Mouse (Mus musculus) liver, embryonic 11.5 days (tissue): ENCODE measurements around the gene Khsrp. TPM values are rescaled to one million over a fixed set of nuclear protein-coding genes. Genes with fewer than 3 reads are reported as not detected.

Experiments
- ATAC-seq: fragments of 200-750 bp; cut with Nextera tagmentation; replicated peaks from 2 replicates; pipeline ENCODE4 v1.8.0; 2017; ENCODE audit warnings: moderate number of reproducible peaks, mild to moderate bottlenecking, moderate TSS enrichment, moderate library complexity; ENCODE audit not compliant: low FRiP score
- DNase-seq: peaks from one replicate; pipeline ENCODE4 v3.0.0-alpha.2; 2017; ENCODE audit warnings: low spot score
- H3K27ac ChIP-seq: fragments of 300-500 bp; sonication (generic); 2 replicates; pipeline ENCODE4 v1.5.1; 2014; ENCODE audit warnings: mild to moderate bottlenecking, low read depth, low read length, control low read depth
- H3K27me3 ChIP-seq: fragments of 300-500 bp; sonication (generic); replicated peaks from 2 replicates; pipeline ENCODE4 v1.6.1; 2014; ENCODE audit warnings: low read length, mixed read lengths; ENCODE audit not compliant: control insufficient read depth, insufficient read depth
- H3K36me3 ChIP-seq: fragments of 300-500 bp; sonication (generic); 2 replicates; pipeline ENCODE4 v1.6.1; 2014; ENCODE audit warnings: mild to moderate bottlenecking, low read length, moderate library complexity, mixed read lengths; ENCODE audit not compliant: control insufficient read depth, insufficient read depth
- H3K4me1 ChIP-seq: fragments of 300-500 bp; sonication (generic); replicated peaks from 2 replicates; pipeline ENCODE4 v1.6.1; 2014; ENCODE audit warnings: low read length, mixed read lengths; ENCODE audit not compliant: control insufficient read depth, insufficient read depth
- H3K4me2 ChIP-seq: fragments of 300-500 bp; sonication (generic); 2 replicates; pipeline ENCODE4 v1.6.1; 2014; ENCODE audit warnings: mild to moderate bottlenecking, control low read depth, moderate library complexity
- H3K4me3 ChIP-seq: fragments of 300-500 bp; sonication (generic); 2 replicates; pipeline ENCODE4 v1.5.1; 2014; ENCODE audit warnings: low read depth, low read length, control low read depth
- H3K9ac ChIP-seq: fragments of 300-500 bp; sonication (generic); 2 replicates; pipeline ENCODE4 v1.6.1; 2014; ENCODE audit warnings: low read depth, low read length, control low read depth
- H3K9me3 ChIP-seq: fragments of 300-500 bp; sonication (generic); 2 replicates; pipeline ENCODE4 v1.6.1; 2016; ENCODE audit warnings: low read length, inconsistent platforms, mixed read lengths; ENCODE audit not compliant: control insufficient read depth
- WGBS: fragments of 180-500 bp; shearing (Covaris S2); extraction: QIAGEN DNeasy Blood & Tissue Kit; methylation state at CpG from one replicate; pipeline ENCODE4 v1.1.7; 2014; 5-methylcytosine and 5-hydroxymethylcytosine counted together
- polyA plus RNA-seq: library from polyadenylated mRNA; unstranded; fragments of >200 nt; fragmentation: Nextera tagmentation; extraction: Ambion mirVana; gene quantifications from 2 replicates; pipeline ENCODE4 v1.2.1, GENCODE M21; 2014

Khsrp gene
- polyA plus RNA-seq, 1 experiment from 2014 or later, result 51.1 TPM

DNA sequence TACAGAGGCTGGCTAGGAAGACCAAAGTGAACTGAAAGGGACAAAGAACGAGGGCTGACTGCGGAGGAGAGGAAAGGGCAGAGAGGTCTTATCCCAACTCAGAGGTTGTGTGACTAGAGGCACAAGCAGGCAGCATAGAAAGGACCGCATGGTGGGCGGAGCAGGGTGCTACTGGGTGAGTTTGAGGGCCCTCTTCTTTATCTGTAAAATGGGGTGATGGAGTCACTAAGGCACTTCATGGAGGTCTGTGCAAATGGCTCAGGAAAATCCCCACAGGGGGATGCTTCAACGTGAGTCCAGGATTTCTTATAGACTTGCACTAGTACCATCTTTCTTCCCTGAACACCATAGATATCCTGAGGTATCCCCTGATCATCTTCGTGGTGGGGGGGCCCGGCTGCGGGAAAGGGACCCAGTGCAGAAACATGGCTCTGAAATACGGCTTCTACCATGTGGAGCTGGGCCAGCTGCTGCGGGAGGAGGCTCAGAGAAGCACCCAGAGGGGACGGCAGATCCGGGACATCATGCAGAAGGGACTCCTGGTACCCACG lies 19.0 kb downstream of the Khsrp start:
- DNase-seq (peak; percentile 44), ATAC-seq (peak; percentile 11; the same call in 1 of the 2 replicates)
- H3K4me1 ChIP-seq, result peaks cover 10% of the 10 kb centered on the region
- peaks cover 10% of the 10 kb centered on the region; the same call in 1 of the 2 replicates for H3K36me3 ChIP-seq
- H3K4me3 ChIP-seq, result peak overlapping the region; percentile 72
- H3K27me3 ChIP-seq, result no peaks in the 10 kb centered on the region
- WGBS, result 73% methylated on average over 13 of the region's 13 CpGs
- peak overlapping the region; percentile 82 for H3K9ac ChIP-seq
- peak overlapping the region; percentile 90 for H3K4me2 ChIP-seq
- no peaks in the 10 kb centered on the region for H3K9me3 ChIP-seq
- H3K27ac ChIP-seq, result peak overlapping the region; percentile 83

DNA sequence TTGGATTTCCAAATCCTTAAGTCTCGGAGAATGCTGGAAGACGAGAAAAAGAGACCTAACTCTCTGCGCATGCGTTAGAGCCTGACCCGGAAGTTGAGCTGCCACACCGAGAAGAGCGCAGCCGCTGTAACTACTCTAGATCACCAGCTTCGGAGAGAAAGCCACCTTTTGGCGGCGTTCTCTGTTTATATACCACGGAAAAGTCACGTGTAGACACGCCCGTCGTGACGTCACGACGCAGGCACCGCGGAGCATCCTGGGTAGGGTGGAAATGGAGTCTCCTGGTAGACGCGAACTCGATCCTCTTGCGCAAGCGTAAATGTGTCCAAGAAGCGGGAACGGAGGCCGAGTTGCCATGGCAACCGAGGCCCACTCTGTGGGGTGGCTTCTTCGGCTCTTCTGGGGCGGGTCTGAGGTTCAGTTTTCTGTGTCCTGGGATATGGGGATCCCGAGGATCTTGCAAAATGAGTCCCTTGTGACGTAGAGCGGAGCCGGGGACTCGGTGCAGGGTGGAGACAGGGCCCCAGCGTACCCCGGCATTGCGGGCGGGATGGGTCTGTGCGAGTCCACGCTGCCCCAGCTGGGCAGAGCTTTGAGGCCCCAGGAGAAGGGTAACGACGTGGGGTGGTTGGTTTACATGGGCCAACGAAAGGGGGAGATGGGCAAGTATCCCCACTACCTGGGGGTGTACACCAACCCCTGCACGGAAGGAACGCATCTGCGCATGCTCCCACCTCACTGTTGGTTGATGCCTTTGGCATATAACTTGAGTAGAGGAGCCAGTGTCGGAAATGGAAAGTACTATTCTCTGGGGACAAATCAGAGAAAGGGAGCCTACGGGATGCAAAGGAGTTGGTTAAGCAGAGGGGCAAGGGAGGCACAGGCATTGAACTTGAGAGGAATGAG lies 19.8 kb downstream of the Khsrp start, which contains the start of the genes Gtf2f1 and Gm17949:
Gtf2f1 (minus strand) TSS at position 53 of the 906 bp plus-strand sequence.
Gm17949 (plus strand) TSS at position 234 of the 906 bp plus-strand sequence.
- H3K4me3 ChIP-seq, result peak within 1 kb of the TSS; percentile 72
- peak within 1 kb of the TSS; percentile 84 for H3K9ac ChIP-seq

GRCm38 (mm10) chr17:57010911-57011235 lies 20.4 kb downstream of the Khsrp start:
- H3K4me3 ChIP-seq, result peak overlapping the region; percentile 72
- peaks cover 22% of the 10 kb centered on the region; the same call in 1 of the 2 replicates for H3K36me3 ChIP-seq
- peak overlapping the region; percentile 83 for H3K27ac ChIP-seq
- peak; percentile 51 for ATAC-seq
- H3K4me1 ChIP-seq, result peaks cover 10% of the 10 kb centered on the region
- peak overlapping the region; percentile 84 for H3K9ac ChIP-seq
- H3K4me2 ChIP-seq, result peak overlapping the region; percentile 90
- WGBS, result under 1% methylated on average over 19 of the region's 19 CpGs
- no peak for DNase-seq
- H3K27me3 ChIP-seq, result no peaks in the 10 kb centered on the region
- no peaks in the 10 kb centered on the region for H3K9me3 ChIP-seq

More for the DNA sequence above, 19.8 kb downstream of the Khsrp start, which contains the start of the genes Gtf2f1 and Gm17949:
- DNase-seq (peak; percentile 96), ATAC-seq (peak; percentile 85)
- Histone ChIP-seq H3K27me3 (no peaks in the 10 kb centered on the region), H3K4me2 (peak within 1 kb of the TSS; percentile 90), H3K27ac (peak within 1 kb of the TSS; percentile 83), H3K4me1 (peaks cover 10% of the 10 kb centered on the region), H3K9me3 (no peaks in the 10 kb centered on the region), H3K36me3 (peaks cover 18% of the 10 kb centered on the region; the same call in 1 of the 2 replicates)
- 1% methylated on average over 51 of the region's 51 CpGs for WGBS

DNA sequence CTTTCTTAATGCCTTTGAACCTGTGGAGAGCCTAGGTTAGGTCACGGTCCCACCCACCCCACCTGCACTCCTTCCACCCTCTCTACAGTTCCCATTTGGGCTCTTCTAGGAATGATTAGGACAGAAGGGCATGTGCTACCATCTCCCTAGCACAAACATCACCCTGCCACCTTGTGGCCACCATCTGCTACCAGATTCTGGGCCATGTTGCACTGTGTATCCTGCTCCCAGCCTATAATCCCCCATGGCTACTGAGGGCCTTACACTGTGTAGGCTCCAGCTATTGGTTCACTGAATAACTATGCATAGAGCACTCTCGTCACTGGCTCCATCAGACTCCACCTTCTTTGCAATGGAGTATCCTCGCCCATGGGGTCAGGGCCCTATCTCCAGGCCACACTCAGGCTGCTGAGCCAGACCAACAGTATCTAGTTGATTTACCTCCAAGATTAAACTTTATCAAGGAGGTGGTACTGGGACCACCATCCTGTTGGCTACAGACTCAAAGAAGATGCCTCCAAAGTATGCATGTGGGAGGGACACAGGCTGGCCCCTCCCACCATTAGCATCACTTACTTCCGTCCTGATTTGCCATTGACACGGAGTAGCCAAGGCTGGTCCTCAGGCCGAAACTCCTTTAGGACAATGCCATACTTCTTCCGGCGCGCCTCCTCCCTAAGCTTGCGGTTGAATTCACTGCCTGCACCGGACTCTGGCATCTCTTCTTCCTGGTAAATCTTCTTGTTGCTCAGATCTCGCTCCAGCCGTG lies 24.0 kb downstream of the Khsrp start:
- DNase-seq (no peak), ATAC-seq (0 out of 2 replicates have a peak, but pooled peaks have one; percentile 11)
- Histone ChIP-seq H3K27ac (no peak overlapping the region), H3K36me3 (peaks cover 52% of the 10 kb centered on the region), H3K4me1 (peaks cover 21% of the 10 kb centered on the region), H3K4me3 (no peak overlapping the region), H3K9me3 (no peaks in the 10 kb centered on the region), H3K9ac (no peak overlapping the region), H3K4me2 (no peak overlapping the region), H3K27me3 (no peaks in the 10 kb centered on the region)
- 91% methylated on average over 13 of the region's 13 CpGs for WGBS

DNA sequence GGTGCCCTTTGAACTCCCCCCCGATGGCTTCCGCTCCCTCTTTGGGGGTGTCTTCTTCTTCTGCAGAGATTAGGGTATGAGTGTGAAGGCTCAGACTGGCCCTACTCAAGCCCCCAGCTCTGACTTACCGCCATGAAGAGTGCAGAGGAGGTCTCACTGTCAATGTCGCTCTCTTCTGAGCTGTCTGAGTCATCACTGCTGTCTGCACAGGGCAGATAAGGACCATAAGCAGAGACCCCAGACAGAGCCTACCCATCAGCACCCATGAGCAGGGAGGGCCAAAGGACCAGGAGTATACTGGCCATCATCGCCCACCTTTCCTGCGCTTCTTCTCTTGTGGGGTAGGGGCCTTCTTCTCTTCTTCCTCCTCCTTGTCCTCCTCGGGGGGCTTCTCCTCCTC lies 27.3 kb downstream of the Khsrp start:
- DNase-seq (no peak), ATAC-seq (peak; percentile 85)
- no peak overlapping the region for H3K4me3 ChIP-seq
- H3K36me3 ChIP-seq, result peaks cover 57% of the 10 kb centered on the region
- H3K27me3 ChIP-seq, result no peaks in the 10 kb centered on the region
- peak overlapping the region; percentile 15; the same call in 1 of the 2 replicates for H3K4me2 ChIP-seq
- WGBS, result 62% methylated on average over 7 of the region's 7 CpGs
- H3K4me1 ChIP-seq, result peaks cover 21% of the 10 kb centered on the region
- no peak overlapping the region for H3K9ac ChIP-seq
- no peaks in the 10 kb centered on the region for H3K9me3 ChIP-seq
- peak overlapping the region; percentile 47; the same call in 1 of the 2 replicates for H3K27ac ChIP-seq

DNA sequence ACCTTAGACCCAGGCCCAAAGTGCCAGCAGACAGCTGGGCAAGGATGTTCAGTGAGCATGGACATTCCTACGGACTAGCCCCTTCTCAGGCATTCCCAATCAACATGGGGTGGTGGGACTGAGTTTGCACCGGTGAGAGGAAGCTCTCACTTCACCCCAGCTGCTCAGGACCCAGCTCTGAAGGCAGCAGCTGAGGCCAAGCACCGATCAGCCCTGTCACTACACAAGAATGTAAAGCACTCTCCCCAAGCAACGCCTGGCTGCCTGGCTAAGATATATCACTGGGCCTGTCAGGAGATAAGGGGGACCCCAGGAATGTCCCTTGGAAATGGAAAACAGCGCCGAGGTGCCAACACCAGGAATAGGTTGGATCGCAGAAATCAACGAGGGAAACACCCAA lies 30.1 kb downstream of the Khsrp start:
- Histone ChIP-seq H3K9me3 (no peaks in the 10 kb centered on the region), H3K27me3 (no peaks in the 10 kb centered on the region), H3K9ac (no peak overlapping the region), H3K4me2 (no peak overlapping the region), H3K4me1 (peaks cover 32% of the 10 kb centered on the region), H3K4me3 (no peak overlapping the region), H3K36me3 (peaks cover 38% of the 10 kb centered on the region), H3K27ac (no peak overlapping the region)
- ATAC-seq (no peak), DNase-seq (no peak)
- 50% methylated on average over 8 of the region's 8 CpGs for WGBS

DNA sequence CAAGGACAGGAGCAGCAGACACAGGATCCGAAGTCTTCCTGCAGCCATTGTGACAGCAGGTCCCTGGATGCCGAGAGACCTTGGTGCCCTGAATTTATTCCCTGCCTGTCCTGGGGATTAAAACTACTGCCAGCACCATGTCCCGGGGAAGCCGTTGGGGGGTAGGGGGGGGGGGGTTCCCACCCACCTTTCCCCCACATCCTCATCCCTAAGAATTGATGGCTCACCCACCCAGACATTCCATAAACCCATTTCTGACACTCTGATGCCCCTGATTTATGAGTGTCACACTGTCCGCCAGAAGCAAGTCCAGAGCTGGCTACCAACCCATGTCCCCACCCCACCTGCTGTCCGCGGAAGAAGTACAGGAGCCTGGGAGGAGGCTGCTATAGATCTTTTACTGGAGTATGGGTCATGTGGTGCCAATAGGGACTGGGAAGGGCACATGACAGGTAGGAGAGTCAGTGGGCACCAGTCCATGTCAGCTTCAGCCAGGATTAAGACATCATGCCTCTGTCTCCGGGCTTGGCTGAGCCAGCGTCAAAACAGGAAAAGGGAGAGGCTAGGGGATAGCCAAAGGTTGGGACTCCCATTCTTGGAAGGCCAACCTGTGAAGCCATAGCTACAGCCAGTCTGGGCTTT lies 31.2 kb downstream of the Khsrp start, which contains the start of gene Pspn:
Pspn (minus strand) TSS at position 51 of the 642 bp plus-strand sequence.
- no peak for DNase-seq
- ATAC-seq, result no peak
- H3K4me3 ChIP-seq, result no peak within 1 kb of the TSS
- peaks cover 32% of the 10 kb centered on the region for H3K4me1 ChIP-seq
- no peak within 1 kb of the TSS for H3K4me2 ChIP-seq
- no peak within 1 kb of the TSS for H3K27ac ChIP-seq
- peaks cover 41% of the 10 kb centered on the region for H3K36me3 ChIP-seq
- no peaks in the 10 kb centered on the region for H3K27me3 ChIP-seq
- no peaks in the 10 kb centered on the region for H3K9me3 ChIP-seq
- 91% methylated on average over 9 of the region's 9 CpGs for WGBS
- H3K9ac ChIP-seq, result no peak within 1 kb of the TSS

GRCm38 (mm10) chr17:56999414-56999813 lies 31.9 kb downstream of the Khsrp start:
- DNase-seq (no peak), ATAC-seq (no peak)
- no peak overlapping the region for H3K27ac ChIP-seq
- 95% methylated on average over 9 of the region's 9 CpGs for WGBS
- H3K9me3 ChIP-seq, result no peaks in the 10 kb centered on the region
- peaks cover 29% of the 10 kb centered on the region for H3K4me1 ChIP-seq
- H3K36me3 ChIP-seq, result peaks cover 41% of the 10 kb centered on the region
- no peak overlapping the region for H3K4me3 ChIP-seq
- H3K27me3 ChIP-seq, result no peaks in the 10 kb centered on the region
- H3K9ac ChIP-seq, result no peak overlapping the region
- H3K4me2 ChIP-seq, result no peak overlapping the region
